Mouse (Mus musculus) bone marrow, adult 2 months (tissue): Measurements from ENCODE around the gene Asb18.

Experiments
- CTCF ChIP-seq: fragments of 200-500 bp; IDR thresholded peaks from 2 replicates; pipeline ENCODE4 v1.5.1; 2011; ENCODE audit warnings: low read length, control low read depth; ENCODE audit not compliant: control insufficient read depth, insufficient read depth
- POLR2A ChIP-seq: fragments of 200-500 bp; IDR thresholded peaks from 2 replicates; pipeline ENCODE4 v1.6.1; 2011; ENCODE audit warnings: low read depth, mild to moderate bottlenecking, control low read depth, low read length, borderline replicate concordance; ENCODE audit not compliant: control insufficient read depth

DNA sequence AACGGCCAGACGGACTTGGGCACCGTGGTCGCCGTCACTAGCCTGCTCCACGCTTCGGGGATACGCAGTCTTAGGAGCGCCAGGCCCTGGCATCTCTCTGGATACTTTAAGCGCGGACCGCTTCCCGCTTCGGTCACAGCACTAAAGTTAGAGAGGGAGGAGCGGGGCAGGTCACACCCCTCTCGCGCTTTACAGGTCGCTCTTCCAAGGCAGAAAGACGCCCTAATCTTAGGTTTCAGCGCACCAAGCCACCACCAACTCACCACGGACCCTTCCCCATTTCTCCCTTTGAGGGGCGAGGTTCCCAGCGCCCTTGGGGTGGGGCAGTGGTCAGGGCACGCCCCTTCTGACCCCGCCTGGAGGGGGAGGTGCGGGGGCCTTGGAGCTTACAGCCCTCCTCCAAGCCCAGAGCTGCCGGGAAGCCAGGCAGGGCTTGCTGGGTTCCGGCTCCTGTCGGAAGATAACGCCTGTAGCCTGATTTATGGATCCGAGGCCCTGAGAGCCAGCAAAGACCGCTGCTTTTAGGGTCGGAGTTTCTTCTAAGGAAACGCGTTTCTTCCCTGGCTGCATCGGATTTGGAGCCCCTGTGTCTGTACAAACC is 87.3 kb downstream of the Asb18 start:
- TF ChIP-seq CTCF, result no peak
- no peak for TF ChIP-seq POLR2A
